Mouse (Mus musculus) liver, adult 2 months (tissue): ENCODE measurements around the gene Ndufc1.

Source experiments
- CTCF ChIP-seq: fragments of 200-500 bp; IDR thresholded peaks from 2 replicates; pipeline ENCODE4 v1.5.1; 2011; ENCODE audit warnings: low read depth, low read length, control low read depth
- POLR2A ChIP-seq: fragments of 200-500 bp; IDR thresholded peaks from 2 replicates; pipeline ENCODE4 v1.6.1; 2011; ENCODE audit warnings: low read length, control low read depth; ENCODE audit not compliant: insufficient read depth; ENCODE audit errors: extremely low read depth

- TF ChIP-seq POLR2A (no peak), CTCF (no peak)
Observed at GRCm38 (mm10) chr3:51394881-51395280, 13.9 kb downstream of the Ndufc1 start.
